Mouse (Mus musculus) MEL (cell line): ENCODE measurements around the gene Ankk1. TPM values are rescaled to one million over a fixed set of nuclear protein-coding genes. Genes with fewer than 3 reads are reported as not detected.

Experiments
- DNase-seq: peaks from one replicate; pipeline ENCODE4 v3.0.0; 2011; ENCODE audit warnings: low read depth, low spot score
- H3K27ac ChIP-seq: 2 replicates; pipeline ENCODE4 v1.5.1; 2012; ENCODE audit warnings: low read depth, mild to moderate bottlenecking, control low read depth, low read length, moderate library complexity; ENCODE audit not compliant: control insufficient read depth
- H3K27me3 ChIP-seq, 2 experiments: fragments of 150-350 bp in 1 of 2; sonication (generic) in 1 of 2; 2 replicates each; pipeline ENCODE4 v1.6.1; 2012; ENCODE audit warnings: low read length in 2 of 2, mild to moderate bottlenecking in 2 of 2, improper control_type of control experiment in 1 of 2, moderate library complexity in 1 of 2; ENCODE audit not compliant: insufficient read depth in 2 of 2, control insufficient read depth in 1 of 2
- H3K36me3 ChIP-seq, 2 experiments: 2 replicates each; pipeline ENCODE4 v1.6.1; 2012 to 2014; ENCODE audit warnings: low read length in 2 of 2, improper control_type of control experiment in 1 of 2, inconsistent platforms in 1 of 2, mild to moderate bottlenecking in 1 of 2; ENCODE audit not compliant: insufficient read depth in 2 of 2, control insufficient read depth in 1 of 2
- H3K4me1 ChIP-seq, 2 experiments: fragments of 150-350 bp in 1 of 2; sonication (generic) in 1 of 2; 2 replicates each; pipeline ENCODE4 v1.6.1; 2012; ENCODE audit warnings: low read length in 2 of 2, improper control_type of control experiment in 1 of 2, mild to moderate bottlenecking in 1 of 2; ENCODE audit not compliant: insufficient read depth in 2 of 2, control insufficient read depth in 1 of 2
- H3K4me3 ChIP-seq, 2 experiments: fragments of 150-350 bp in 1 of 2; sonication (generic) in 1 of 2; 2 replicates each; pipeline ENCODE4 v1.5.1; 2012; ENCODE audit warnings: low read depth in 2 of 2, low read length in 2 of 2, mild to moderate bottlenecking in 2 of 2, moderate library complexity in 2 of 2, control low read depth in 1 of 2, improper control_type of control experiment in 1 of 2; ENCODE audit not compliant: control insufficient read depth in 1 of 2, insufficient read depth in 1 of 2
- H3K79me2 ChIP-seq: 2 replicates; pipeline ENCODE4 v1.6.1; 2012; ENCODE audit warnings: mild to moderate bottlenecking, low read length, moderate library complexity; ENCODE audit not compliant: control insufficient read depth, poor library complexity, insufficient read depth
- H3K9ac ChIP-seq: 2 replicates; pipeline ENCODE4 v1.6.1; 2012; ENCODE audit warnings: low read depth, mild to moderate bottlenecking, control low read depth, low read length, moderate library complexity; ENCODE audit not compliant: control insufficient read depth, poor library complexity, severe bottlenecking
- H3K9me3 ChIP-seq: fragments of 150-350 bp; sonication (generic); replicated peaks from 2 replicates; pipeline ENCODE4 v1.6.1; 2012; ENCODE audit warnings: mild to moderate bottlenecking, low read length, improper control_type of control experiment, moderate library complexity; ENCODE audit not compliant: insufficient read depth
- BHLHE40 ChIP-seq: IDR thresholded peaks from 2 replicates; pipeline ENCODE4 v1.6.1; 2012; ENCODE audit warnings: low read depth, mild to moderate bottlenecking, inconsistent platforms, low read length, improper control_type of control experiment, borderline replicate concordance
- CHD2 ChIP-seq: IDR thresholded peaks from 2 replicates; pipeline ENCODE4 v1.6.1; 2011; ENCODE audit warnings: low read length, improper control_type of control experiment
- E2F4 ChIP-seq: IDR thresholded peaks from 2 replicates; pipeline ENCODE4 v1.6.1; 2011; ENCODE audit warnings: low read depth, low read length, improper control_type of control experiment, borderline replicate concordance
- ELF1 ChIP-seq: IDR thresholded peaks from 2 replicates; pipeline ENCODE4 v1.6.1; 2014; ENCODE audit warnings: low read depth, mild to moderate bottlenecking, inconsistent platforms, low read length, improper control_type of control experiment, moderate library complexity
- GABPA ChIP-seq: IDR thresholded peaks from 2 replicates; pipeline ENCODE4 v1.6.1; 2012; ENCODE audit warnings: low read depth, mild to moderate bottlenecking, inconsistent platforms, low read length, improper control_type of control experiment, moderate library complexity
- JUND ChIP-seq: IDR thresholded peaks from 2 replicates; pipeline ENCODE4 v1.6.1; 2011; ENCODE audit warnings: low read depth, mild to moderate bottlenecking, improper control_type of control experiment, low read length
- KAT2A ChIP-seq: conservative IDR thresholded peaks from 2 replicates; pipeline ENCODE4 v1.6.1; 2012; ENCODE audit warnings: low read depth, low read length, improper control_type of control experiment, inconsistent platforms
- MAFK ChIP-seq: IDR thresholded peaks from 2 replicates; pipeline ENCODE4 v1.6.1; 2011; ENCODE audit warnings: low read depth, mild to moderate bottlenecking, low read length, improper control_type of control experiment, borderline replicate concordance
- MAZ ChIP-seq: IDR thresholded peaks from 2 replicates; pipeline ENCODE4 v1.6.1; 2012; ENCODE audit warnings: low read depth, mild to moderate bottlenecking, inconsistent platforms, low read length, improper control_type of control experiment
- MXI1 ChIP-seq: IDR thresholded peaks from 2 replicates; pipeline ENCODE4 v1.6.1; 2011; ENCODE audit warnings: mild to moderate bottlenecking, low read depth, low read length, improper control_type of control experiment
- MYC ChIP-seq: IDR thresholded peaks from 2 replicates; pipeline ENCODE4 v1.6.1; 2011; ENCODE audit warnings: low read depth, mild to moderate bottlenecking, low read length, improper control_type of control experiment, moderate library complexity
- RAD21 ChIP-seq: IDR thresholded peaks from 2 replicates; pipeline ENCODE4 v1.6.1; 2011; ENCODE audit warnings: mild to moderate bottlenecking, low read depth, low read length, improper control_type of control experiment
- RCOR1 ChIP-seq: IDR thresholded peaks from 2 replicates; pipeline ENCODE4 v1.6.1; 2012; ENCODE audit warnings: low read depth, mild to moderate bottlenecking, inconsistent platforms, low read length, improper control_type of control experiment
- TAL1 ChIP-seq: IDR thresholded peaks from 2 replicates; pipeline ENCODE4 v1.6.1; 2012; ENCODE audit warnings: mild to moderate bottlenecking, inconsistent platforms, low read length, moderate library complexity, mixed read lengths
- TCF12 ChIP-seq: IDR thresholded peaks from 2 replicates; pipeline ENCODE4 v1.6.1; 2014; ENCODE audit warnings: low read depth, mild to moderate bottlenecking, inconsistent platforms, low read length, improper control_type of control experiment, moderate library complexity
- UBTF ChIP-seq: IDR thresholded peaks from 2 replicates; pipeline ENCODE4 v1.6.1; 2012; ENCODE audit warnings: low read depth, mild to moderate bottlenecking, inconsistent platforms, low read length, improper control_type of control experiment, moderate library complexity, borderline replicate concordance; ENCODE audit not compliant: insufficient read depth
- USF2 ChIP-seq, 2 experiments: IDR thresholded peaks; 2 replicates each; pipeline ENCODE4 v1.6.1; 2011 to 2012; ENCODE audit warnings: improper control_type of control experiment in 2 of 2, low read length in 2 of 2, borderline replicate concordance in 1 of 2, inconsistent platforms in 1 of 2, low read depth in 1 of 2, mild to moderate bottlenecking in 1 of 2; ENCODE audit not compliant: insufficient read depth in 1 of 2
- ZC3H11A ChIP-seq: IDR thresholded peaks from 2 replicates; pipeline ENCODE4 v1.6.1; 2012; ENCODE audit warnings: low read depth, mild to moderate bottlenecking, inconsistent platforms, low read length, improper control_type of control experiment
- ZKSCAN1 ChIP-seq: IDR thresholded peaks from 2 replicates; pipeline ENCODE4 v1.6.1; 2012; ENCODE audit warnings: low read depth, mild to moderate bottlenecking, inconsistent platforms, low read length, improper control_type of control experiment, moderate library complexity
- polyA plus RNA-seq, 2 experiments: library from polyadenylated mRNA; stranded (reverse) in 1 of 2; unstranded in 1 of 2; fragments of >175 nt in 1 of 2; fragments of >200 nt in 1 of 2; gene quantifications; 2 replicates each; pipeline versions ENCODE4 v1.2.1 to v1.2.4; 2012; ENCODE audit warnings: low replicate concordance in 2 of 2, low read depth in 1 of 2; ENCODE audit not compliant: insufficient read length in 2 of 2, insufficient read depth in 1 of 2, missing spikeins in 1 of 2
- total RNA-seq: library from RNA; depleted of rRNA; stranded (reverse); fragments of 300-350 nt; gene quantifications from 2 replicates; pipeline ENCODE4 v1.2.3, GENCODE M21; 2012

Ankk1 gene
- total and polyA plus RNA-seq, 3 experiments = not detected

DNA sequence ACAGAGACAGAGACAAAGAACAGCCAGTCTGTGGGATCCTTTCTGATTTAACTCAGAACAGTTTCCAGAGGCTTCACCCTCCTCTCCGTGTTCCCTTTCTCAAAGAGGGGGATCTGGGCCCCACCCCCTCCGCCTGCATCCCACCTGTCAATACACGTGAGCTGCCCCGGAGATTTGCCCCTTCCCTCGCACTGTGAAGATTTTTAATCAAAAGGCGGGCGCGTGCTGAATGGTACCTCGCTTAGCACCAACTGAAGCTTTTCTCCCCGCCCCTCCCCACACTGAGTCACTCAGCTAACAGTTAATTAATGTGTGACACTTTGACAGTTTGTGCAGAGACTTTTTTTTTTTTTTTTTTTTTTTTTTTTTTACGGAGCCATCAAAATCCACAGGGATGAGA is 40.7 kb downstream of the Ankk1 start:
- H3K4me1 ChIP-seq = no peaks in the 10 kb centered on the region
- H3K27ac ChIP-seq = no peak overlapping the region
- H3K4me3 ChIP-seq = no peak overlapping the region
- no peaks in the 10 kb centered on the region for H3K9me3 ChIP-seq
- H3K79me2 ChIP-seq = no peaks in the 10 kb centered on the region
- no peaks in the 10 kb centered on the region for H3K27me3 ChIP-seq
- TF ChIP-seq GABPA (no peak), UBTF (no peak), RAD21 (no peak), BHLHE40 (no peak), ZC3H11A (no peak), MAZ (no peak), KAT2A (no peak), E2F4 (no peak), CHD2 (no peak)
- H3K9ac ChIP-seq = no peak overlapping the region
- no peak for DNase-seq
- no peaks in the 10 kb centered on the region for H3K36me3 ChIP-seq

DNA sequence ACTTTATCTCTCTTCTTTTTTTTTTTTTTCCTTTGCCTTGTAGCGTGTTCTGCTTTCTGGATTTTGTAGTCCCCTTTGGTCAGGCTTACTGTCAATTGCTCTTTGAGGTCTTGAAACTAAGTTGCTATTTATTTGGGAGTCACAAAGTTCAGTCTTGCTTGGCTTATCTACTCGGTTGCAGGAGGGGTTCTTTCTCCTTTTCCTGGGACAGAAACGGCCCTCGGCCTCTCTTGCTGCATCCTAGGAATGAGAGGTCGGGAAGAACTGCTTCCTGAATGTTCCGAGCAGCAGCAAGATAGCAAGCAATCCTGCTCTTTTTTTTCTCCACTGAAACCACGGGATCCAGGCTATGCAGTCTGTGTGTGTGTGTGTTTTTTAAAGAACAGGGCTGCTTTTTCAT is 41.5 kb downstream of the Ankk1 start:
- H3K9ac ChIP-seq = no peak overlapping the region
- H3K9me3 ChIP-seq = no peaks in the 10 kb centered on the region
- TF ChIP-seq TCF12 = no peak
- TF ChIP-seq, all 39 proteins: peak for 0
- Histone ChIP-seq H3K27ac (no peak overlapping the region), H3K36me3 (no peaks in the 10 kb centered on the region), H3K4me3 (no peak overlapping the region), H3K4me1 (no peaks in the 10 kb centered on the region), H3K79me2 (no peaks in the 10 kb centered on the region), H3K27me3 (no peaks in the 10 kb centered on the region)
- DNase-seq = no peak

DNA sequence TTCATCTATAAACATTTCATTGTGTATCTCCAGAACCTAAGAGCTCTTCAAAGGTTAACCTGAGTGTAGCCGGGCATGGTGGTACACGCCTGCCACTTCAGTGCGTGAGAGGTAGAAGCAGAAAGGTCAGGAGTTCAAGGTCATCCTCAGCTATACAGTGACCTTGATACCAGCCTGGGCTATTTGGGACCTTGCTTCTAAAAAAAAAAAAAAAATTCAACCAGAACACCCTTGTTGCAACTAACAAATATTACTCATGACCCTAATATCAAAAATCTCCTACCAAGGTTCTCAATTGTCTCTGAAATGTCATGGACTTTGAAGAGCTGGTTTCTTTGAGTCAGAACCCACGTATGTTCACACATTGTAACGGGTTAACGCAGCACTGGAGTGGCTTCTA is 42.0 kb downstream of the Ankk1 start:
- H3K36me3 ChIP-seq = no peaks in the 10 kb centered on the region
- no peak overlapping the region for H3K27ac ChIP-seq
- H3K79me2 ChIP-seq = no peaks in the 10 kb centered on the region
- H3K9ac ChIP-seq = no peak overlapping the region
- H3K27me3 ChIP-seq = no peaks in the 10 kb centered on the region
- DNase-seq = no peak
- no peaks in the 10 kb centered on the region for H3K9me3 ChIP-seq
- no peak overlapping the region for H3K4me3 ChIP-seq
- H3K4me1 ChIP-seq = no peaks in the 10 kb centered on the region
- no peak for TF ChIP-seq MYC
- no peak for TF ChIP-seq ELF1
- no peak for TF ChIP-seq MAFK
- no peak for TF ChIP-seq MXI1
- TF ChIP-seq TAL1 = no peak
- no peak for TF ChIP-seq ZKSCAN1
- TF ChIP-seq JUND = no peak
- TF ChIP-seq USF2 (IDR thresholded peaks at IDR 0.05; ENCODE audit: borderline replicate concordance in 1 of 2, insufficient read depth in 1 of 2, low read depth in 1 of 2, low read length in 2 of 2) = no peak
- TF ChIP-seq RCOR1 = no peak
- TF ChIP-seq, all 39 proteins: peak for 0
